Mouse (Mus musculus) common myeloid progenitor, adult 5-6 weeks (primary cell): ENCODE results near the gene Ppcs. TPM values are rescaled to one million over a fixed set of nuclear protein-coding genes. Genes with fewer than 3 reads are reported as not detected.

Source experiments
- ATAC-seq: replicated peaks from 2 replicates; pipeline ENCODE4 v1.8.0; 2016; ENCODE audit warnings: low read depth, mild to moderate bottlenecking, moderate TSS enrichment, inconsistent platforms; ENCODE audit not compliant: poor library complexity, severe bottlenecking
- total RNA-seq: library from RNA; stranded (forward); fragments of 200-1000, 187-1606 nt; gene quantifications from 2 replicates; pipeline ENCODE4 v1.2.3, GENCODE M21; 2017

Ppcs gene
- 13.7 and 16.0 TPM in 2 replicates for total RNA-seq

- peak; percentile 85 for ATAC-seq
These were observed at the start of gene Ppcs, which contains the start of gene Zmynd12 for GRCm38 (mm10) chr4:119422294-119422964. Gene Ppcs (minus strand): TSS chr4:119422420. Gene Zmynd12 (plus strand): TSS chr4:119422814.

DNA sequence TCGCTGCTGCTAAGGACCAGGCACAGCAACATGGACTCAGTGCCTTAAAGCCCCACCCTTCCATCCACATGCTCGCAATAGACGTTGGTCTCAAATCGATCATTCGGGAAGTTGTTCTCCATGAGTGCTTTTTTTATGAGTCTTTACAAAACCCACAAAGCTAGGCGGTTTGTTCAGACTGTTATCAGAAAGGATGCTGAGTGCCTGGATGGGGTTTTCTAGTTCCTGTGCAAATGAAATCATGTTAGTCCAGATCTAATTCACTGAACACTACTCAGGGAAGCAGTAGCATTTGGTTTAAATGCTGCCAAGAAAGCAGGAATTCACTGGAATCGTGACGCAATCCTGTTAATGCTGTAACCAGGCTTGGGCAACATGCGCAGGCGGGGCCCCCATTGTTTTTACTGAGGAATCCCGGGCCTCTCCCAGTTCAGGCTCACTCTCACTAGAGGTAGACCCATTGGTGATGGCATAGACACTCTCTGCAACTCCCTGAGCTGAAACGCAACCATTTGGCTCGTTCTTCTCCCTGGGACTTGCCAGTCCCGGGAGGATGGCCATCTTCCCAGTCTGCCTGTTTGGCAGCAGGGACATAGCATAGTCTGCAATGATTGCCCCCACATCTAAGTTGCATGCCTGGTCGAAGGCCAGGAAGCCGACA lies 45.6 kb upstream of the Ppcs start:
- ATAC-seq: peak; percentile 69

DNA sequence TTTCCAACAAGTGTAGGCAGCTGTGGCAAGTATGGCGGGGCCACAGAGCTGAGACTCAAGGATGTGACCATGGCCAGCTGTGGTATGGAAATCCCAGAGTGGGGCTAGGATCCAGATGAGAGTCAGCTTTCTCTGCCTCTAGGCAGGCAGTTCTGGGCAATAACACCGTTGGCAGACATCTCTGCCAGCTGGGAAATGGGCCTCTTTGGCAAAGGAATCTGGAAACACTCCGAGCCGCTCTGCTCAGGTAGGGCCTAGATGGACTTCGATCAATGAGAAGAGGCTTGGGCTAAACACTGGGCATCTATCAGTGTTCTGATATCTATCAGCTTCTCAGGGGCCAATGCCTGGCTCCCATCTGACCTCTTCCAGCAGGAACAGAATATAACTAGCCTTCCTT lies 43.6 kb upstream of the Ppcs start:
- ATAC-seq: no peak

- ATAC-seq: peak; percentile 63
These were observed 41.7 kb upstream of the Ppcs start for GRCm38 (mm10) chr4:119463756-119464419.

GRCm38 (mm10) chr4:119462858-119463755 lies 40.9 kb upstream of the Ppcs start:
- ATAC-seq: peak; percentile 29; the same call in 1 of the 2 replicates

GRCm38 (mm10) chr4:119462457-119462856 lies 40.2 kb upstream of the Ppcs start:
- ATAC-seq: no peak

GRCm38 (mm10) chr4:119460728-119461141 lies 38.5 kb upstream of the Ppcs start:
- no peak for ATAC-seq

- no peak for ATAC-seq
These were observed 38.1 kb upstream of the Ppcs start for GRCm38 (mm10) chr4:119460296-119460695.

DNA sequence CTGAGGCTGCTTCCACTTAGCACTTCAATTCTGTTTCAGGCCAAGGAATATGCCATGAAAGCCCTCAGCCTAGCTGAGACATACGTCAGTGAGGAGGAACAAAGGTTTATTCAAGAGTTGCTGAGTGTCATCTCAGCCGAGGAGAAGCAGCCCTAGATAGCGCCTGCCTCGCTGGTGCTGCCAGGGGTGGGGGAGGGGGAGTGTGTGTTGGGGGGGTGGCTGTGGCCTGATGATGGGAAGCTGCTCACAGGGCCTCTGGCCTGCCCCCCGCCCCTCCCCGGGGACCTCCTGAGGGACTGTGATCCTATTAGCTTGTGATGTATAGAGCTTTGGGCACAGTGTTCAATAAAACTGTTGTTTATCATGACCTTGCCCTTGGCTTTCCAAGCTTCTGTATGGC lies 31.3 kb upstream of the Ppcs start:
- ATAC-seq: no peak

GRCm38 (mm10) chr4:119453128-119453527 lies 30.9 kb upstream of the Ppcs start:
- ATAC-seq: no peak

DNA sequence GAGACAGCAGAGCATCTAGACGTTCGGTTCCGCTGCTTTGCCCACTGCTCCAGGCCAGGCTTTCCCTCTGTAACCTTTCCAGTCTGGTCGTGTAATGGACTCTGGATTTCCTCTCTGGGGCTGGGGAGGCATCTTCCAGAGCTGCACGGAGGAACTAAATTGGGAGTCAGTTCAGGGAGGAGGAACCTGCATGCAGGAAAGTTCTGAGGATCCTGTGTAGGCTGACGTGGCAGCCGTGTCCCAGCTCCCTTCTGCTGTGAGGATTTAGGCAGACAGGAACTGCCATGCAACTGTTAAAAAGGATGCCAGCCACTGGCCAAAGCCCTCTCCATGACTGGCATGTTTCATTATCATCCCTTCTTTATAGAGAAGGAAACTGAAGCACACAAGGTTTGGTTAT lies 28.2 kb upstream of the Ppcs start:
- ATAC-seq: no peak

DNA sequence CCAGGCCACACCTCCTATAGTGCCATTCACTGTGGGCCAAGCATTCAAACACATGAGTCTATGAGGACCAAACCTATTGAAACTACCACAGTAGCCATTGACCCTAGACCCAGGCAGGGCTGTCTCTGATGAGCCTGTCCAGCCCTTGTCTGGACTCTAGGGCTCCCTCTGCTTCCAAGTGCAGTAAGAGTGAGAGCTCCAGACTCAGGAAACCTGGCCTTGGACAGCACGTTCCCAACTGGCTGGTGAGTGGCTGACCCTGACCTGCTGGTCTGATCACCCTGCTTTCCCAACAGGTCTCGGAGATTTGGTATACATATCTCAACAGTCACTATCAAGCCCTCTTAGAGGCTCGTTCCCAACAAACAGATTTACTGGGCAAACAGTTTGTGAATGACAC lies 25.6 kb upstream of the Ppcs start:
- ATAC-seq: no peak

DNA sequence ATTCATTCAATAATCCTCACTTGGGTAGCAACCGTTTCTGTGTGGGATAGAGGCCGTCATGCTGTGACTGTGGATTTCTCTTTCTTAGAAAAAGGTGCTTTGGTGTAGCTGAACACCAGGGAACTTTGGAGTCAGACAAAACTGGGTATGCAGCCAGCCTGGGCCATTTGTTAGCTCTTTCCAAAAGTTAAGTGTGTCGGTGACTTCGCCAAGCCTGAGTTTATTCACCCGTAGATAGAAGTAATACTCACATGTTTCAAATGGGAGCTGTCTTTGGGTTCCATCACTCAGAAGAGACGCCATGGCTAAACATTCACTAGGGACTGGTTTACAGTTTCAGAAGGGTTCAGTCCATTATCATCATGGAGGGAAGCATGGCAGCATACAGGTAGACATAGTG lies 25.0 kb upstream of the Ppcs start:
- ATAC-seq: no peak

DNA sequence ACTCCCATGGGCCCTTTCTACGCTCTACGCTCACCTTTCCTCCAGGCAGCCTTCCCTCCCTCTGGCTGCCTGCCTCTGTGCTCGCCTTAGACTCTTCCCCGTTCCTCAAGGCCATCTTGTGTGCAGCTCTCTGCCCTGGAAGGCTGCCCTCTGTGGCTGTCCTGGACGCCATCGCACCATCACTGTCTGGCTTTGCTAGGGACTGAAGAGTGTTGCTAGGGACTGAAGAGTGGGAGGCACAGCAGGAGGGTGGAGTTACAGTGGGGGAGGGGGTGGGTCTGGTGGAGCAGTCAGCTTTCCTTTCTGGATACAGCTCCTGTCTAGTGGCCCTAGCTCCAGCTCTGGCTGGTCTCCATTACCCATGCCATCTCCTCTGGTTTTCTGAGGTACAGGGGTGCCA lies 20.3 kb upstream of the Ppcs start:
- no peak for ATAC-seq

DNA sequence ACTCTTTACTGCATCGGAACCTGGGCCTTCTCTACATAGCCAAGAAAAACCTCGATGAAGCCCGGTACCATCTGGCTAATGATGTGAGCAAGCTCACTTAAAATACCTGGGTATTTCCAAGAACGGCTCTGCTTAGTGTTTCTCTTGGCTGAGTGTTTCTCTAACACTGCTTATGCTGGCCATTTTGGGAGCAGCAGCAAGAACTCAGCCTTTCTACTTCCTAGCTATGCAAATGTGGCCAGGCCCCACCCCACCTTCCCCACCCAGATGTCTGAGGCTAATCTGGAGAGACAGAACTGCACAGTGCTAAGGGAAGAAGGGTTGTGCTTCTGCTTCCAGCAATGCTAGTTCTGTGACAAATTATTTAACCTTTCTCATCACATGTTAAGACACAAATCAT lies 19.6 kb upstream of the Ppcs start:
- ATAC-seq: no peak

DNA sequence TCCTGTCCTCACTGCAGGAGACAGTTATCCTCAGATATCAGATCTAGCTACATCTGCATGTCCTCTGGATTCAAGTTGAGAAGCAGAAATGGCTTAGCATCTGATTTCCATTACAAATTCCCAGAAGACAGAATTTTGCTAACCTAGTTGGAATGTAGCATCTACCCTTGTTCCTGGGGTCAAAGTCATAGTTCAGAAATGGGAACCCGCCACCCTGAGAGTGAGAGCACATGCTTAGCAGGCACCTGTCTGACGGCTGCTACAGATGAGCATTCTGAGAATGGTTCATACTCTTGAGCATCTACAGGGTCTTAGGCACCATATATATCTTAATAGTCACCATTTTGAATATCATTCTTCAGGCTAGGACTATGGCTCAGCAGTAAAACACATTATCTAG lies 15.7 kb upstream of the Ppcs start:
- no peak for ATAC-seq

- ATAC-seq: peak; percentile 78
These were observed 8.5 kb upstream of the Ppcs start for GRCm38 (mm10) chr4:119430678-119431077.

DNA sequence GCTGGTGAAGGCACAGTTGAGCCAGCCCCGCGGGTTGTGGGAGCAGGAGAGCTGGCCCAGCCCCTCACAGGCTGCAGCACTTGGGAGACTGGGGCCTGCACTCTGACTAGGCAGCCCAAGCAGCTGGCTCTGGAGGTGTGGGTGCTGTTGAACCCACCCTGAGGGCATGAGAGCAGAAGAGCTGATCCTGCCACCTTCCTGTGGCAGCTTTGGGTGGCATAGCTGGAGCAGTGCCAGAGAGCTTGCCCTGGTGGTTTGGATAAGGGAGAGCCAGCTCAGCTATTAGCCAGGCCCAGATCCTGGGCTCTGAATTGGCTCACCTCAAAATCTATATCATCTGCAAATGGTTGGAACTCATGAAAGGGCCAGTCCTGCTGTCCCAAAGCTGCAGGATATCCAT lies 5.5 kb upstream of the Ppcs start:
- ATAC-seq: peak; percentile 64

- ATAC-seq: no peak
These were observed 3.4 kb upstream of the Ppcs start for GRCm38 (mm10) chr4:119425601-119426000.

DNA sequence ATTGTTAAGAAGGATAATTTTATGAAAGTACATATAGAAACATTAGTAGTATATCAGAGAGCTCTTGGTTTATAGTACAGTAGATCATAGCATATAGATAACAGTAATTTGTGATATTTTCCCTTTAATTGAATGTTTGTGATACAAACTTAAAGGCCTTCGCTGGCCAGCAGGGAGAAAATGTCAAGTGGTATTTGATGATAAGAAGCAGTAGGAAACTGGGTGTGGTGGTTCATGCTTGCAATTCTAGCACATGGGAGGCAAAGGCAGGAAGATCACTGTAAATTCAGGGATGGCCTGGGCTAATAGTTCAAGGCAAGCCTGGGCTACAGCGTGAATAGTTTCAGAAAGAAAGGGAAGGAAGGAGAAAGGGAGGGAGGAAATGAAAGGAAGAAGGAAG lies 2.9 kb upstream of the Ppcs start:
- no peak for ATAC-seq
